8 mouse cellular contexts compared by ENCODE assay signal in genomic region chr19:55742386-55743000, GRCm38 (mm10). TPM values are rescaled to one million over a fixed set of nuclear protein-coding genes. Genes with fewer than 3 reads are reported as not detected.
A peak's percentile ranks its signal among the peaks of the same experiment; 100 is the strongest.
DNase-seq lines count a peak whose midpoint lies in the region; ATAC-seq and TF ChIP-seq lines count a peak whose summit lies in the region.

No protein-coding gene starts in this region.

- peaks cover 8% of the 10 kb centered on the region for H3K4me1 ChIP-seq in embryonic facial prominence, embryonic 11.5 days (ENCODE audit: control insufficient read depth, insufficient read depth, low read length)
- H3K4me1 ChIP-seq in heart, embryonic 15.5 days (replicated peaks) = peaks cover 32% of the 10 kb centered on the region
- peaks cover 61% of the 10 kb centered on the region for H3K4me1 ChIP-seq in midbrain, embryonic 10.5 days
- H3K4me1 ChIP-seq in stomach, postnatal 0 days (replicated peaks; ENCODE audit: control insufficient read depth, insufficient read depth) = peaks cover 8% of the 10 kb centered on the region

- peak overlapping the region; percentile 79 for H3K4me3 ChIP-seq in embryonic facial prominence, embryonic 11.5 days (ENCODE audit: low read depth, low read length)
- H3K4me3 ChIP-seq in heart, embryonic 15.5 days = peak overlapping the region; percentile 88
- H3K4me3 ChIP-seq in midbrain, embryonic 10.5 days = peak overlapping the region; percentile 91
- H3K4me3 ChIP-seq in stomach, postnatal 0 days (ENCODE audit: low read depth, low read length) = peak overlapping the region; percentile 84

- H3K27ac ChIP-seq in embryonic facial prominence, embryonic 11.5 days (replicated peaks; ENCODE audit: low read depth, low read length) = peak overlapping the region; percentile 99
- H3K27ac ChIP-seq in heart, embryonic 15.5 days = peak overlapping the region; percentile 98
- H3K27ac ChIP-seq in midbrain, embryonic 10.5 days (replicated peaks) = peak overlapping the region; percentile 99
- peak overlapping the region; percentile 99 for H3K27ac ChIP-seq in stomach, postnatal 0 days (replicated peaks)

- ATAC-seq in embryonic facial prominence, embryonic 11.5 days (replicated peaks; ENCODE audit: insufficient number of reproducible peaks, low FRiP score, low TSS enrichment, low read depth) = no peak
- no peak for ATAC-seq in heart, embryonic 15.5 days (replicated peaks; ENCODE audit: insufficient number of reproducible peaks, insufficient read depth, low FRiP score, low read depth)
- ATAC-seq in stomach, postnatal 0 days (ENCODE audit: low FRiP score, low TSS enrichment) = 0 out of 2 replicates have a peak, but pooled peaks have one; percentile 8
- ATAC-seq in cerebellum, adult (ENCODE audit: insufficient number of reproducible peaks, low FRiP score, low TSS enrichment) = no peak

- H3K36me3 ChIP-seq in embryonic facial prominence, embryonic 11.5 days (replicated peaks; ENCODE audit: control insufficient read depth, insufficient read depth, low read depth, low read length) = no peaks in the 10 kb centered on the region
- H3K36me3 ChIP-seq in heart, embryonic 15.5 days = no peaks in the 10 kb centered on the region
- H3K36me3 ChIP-seq in midbrain, embryonic 10.5 days = no peaks in the 10 kb centered on the region
- H3K36me3 ChIP-seq in stomach, postnatal 0 days (ENCODE audit: control insufficient read depth, insufficient read depth, low read length) = no peaks in the 10 kb centered on the region

- TF ChIP-seq EP300 in stomach, postnatal 0 days (optimal IDR thresholded peaks at IDR 0.05) = no peak

- DNase-seq in ovary, postnatal 10 days (ENCODE audit: low spot score) = peak; percentile 51
- DNase-seq in ovary, adult 18-20 months (ENCODE audit: low spot score) = no peak
- DNase-seq in embryonic facial prominence, embryonic 11.5 days (ENCODE audit: low spot score) = peak; percentile 67
- DNase-seq in kidney, postnatal 10 days = peak; percentile 72
- DNase-seq in midbrain, embryonic 10.5 days (ENCODE audit: low spot score) = peak; percentile 67
- peak; percentile 70 for DNase-seq in stomach, postnatal 0 days (ENCODE audit: low spot score)

- H3K4me2 ChIP-seq in embryonic facial prominence, embryonic 11.5 days (ENCODE audit: low read depth, low read length) = peak overlapping the region; percentile 90
- H3K4me2 ChIP-seq in heart, embryonic 15.5 days = peak overlapping the region; percentile 91
- peak overlapping the region; percentile 86 for H3K4me2 ChIP-seq in stomach, postnatal 0 days (replicated peaks; ENCODE audit: low read depth)

- H3K9ac ChIP-seq in embryonic facial prominence, embryonic 11.5 days (replicated peaks; ENCODE audit: low read length) = peak overlapping the region; percentile 99
- H3K9ac ChIP-seq in heart, embryonic 15.5 days = peak overlapping the region; percentile 96
- H3K9ac ChIP-seq in stomach, postnatal 0 days (ENCODE audit: low read length) = peak overlapping the region; percentile 98

- no peak for TF ChIP-seq CTCF in stomach, postnatal 0 days (IDR thresholded peaks at IDR 0.05; ENCODE audit: low read depth)

- H3K27me3 ChIP-seq in embryonic facial prominence, embryonic 11.5 days (ENCODE audit: control insufficient read depth, insufficient read depth, low read length) = no peaks in the 10 kb centered on the region
- no peaks in the 10 kb centered on the region for H3K27me3 ChIP-seq in heart, embryonic 15.5 days
- H3K27me3 ChIP-seq in midbrain, embryonic 10.5 days (ENCODE audit: low read depth, poor library complexity, severe bottlenecking) = no peaks in the 10 kb centered on the region
- H3K27me3 ChIP-seq in stomach, postnatal 0 days (ENCODE audit: control insufficient read depth, insufficient read depth, low read length) = no peaks in the 10 kb centered on the region

- no peaks in the 10 kb centered on the region for H3K9me3 ChIP-seq in embryonic facial prominence, embryonic 11.5 days (replicated peaks; ENCODE audit: control insufficient read depth, low read length)
- no peaks in the 10 kb centered on the region for H3K9me3 ChIP-seq in heart, embryonic 15.5 days (replicated peaks)
- H3K9me3 ChIP-seq in midbrain, embryonic 10.5 days (replicated peaks) = no peaks in the 10 kb centered on the region
- H3K9me3 ChIP-seq in stomach, postnatal 0 days (ENCODE audit: control insufficient read depth, low read length) = no peaks in the 10 kb centered on the region

- whole genome bisulfite sequencing in embryonic facial prominence, embryonic 11.5 days = under 1% methylated on average over 47 of the region's 70 CpGs
- WGBS in heart, embryonic 15.5 days = under 1% methylated on average over 62 of the region's 70 CpGs
- WGBS in midbrain, embryonic 10.5 days = under 1% methylated on average over 60 of the region's 70 CpGs
- under 1% methylated on average over 64 of the region's 70 CpGs for WGBS in stomach, postnatal 0 days

RNA-seq across cellular contexts. Expression of gene Tcf7l2, which starts 0.9 kb away (rescaled TPM):
- 107 and 111 TPM in 2 replicates for polyA plus RNA-seq in embryonic facial prominence, embryonic 11.5 days (2014; fragmentation: Nextera tagmentation; extraction: Ambion mirVana)
- 43.2 and 48.2 TPM in 2 replicates for polyA plus RNA-seq in heart, embryonic 15.5 days (2015; fragmentation: Nextera tagmentation; extraction: Ambion mirVana)
- polyA plus RNA-seq in midbrain, embryonic 10.5 days (2016; fragmentation: Nextera tagmentation; extraction: Ambion mirVana) = 180 and 255 TPM in 2 replicates
- polyA plus RNA-seq in stomach, postnatal 0 days (2015; fragmentation: Nextera tagmentation; extraction: Ambion mirVana) = 40.6 and 41.7 TPM in 2 replicates
